Mouse (Mus musculus): ENCODE measurements around the gene Hcn2.
"Not testable (repeated sequence)": the region's sequence is repeated elsewhere in the genome, so short reads cannot be mapped to it uniquely, and the experiment has no call there.

Hcn2 gene

DNA sequence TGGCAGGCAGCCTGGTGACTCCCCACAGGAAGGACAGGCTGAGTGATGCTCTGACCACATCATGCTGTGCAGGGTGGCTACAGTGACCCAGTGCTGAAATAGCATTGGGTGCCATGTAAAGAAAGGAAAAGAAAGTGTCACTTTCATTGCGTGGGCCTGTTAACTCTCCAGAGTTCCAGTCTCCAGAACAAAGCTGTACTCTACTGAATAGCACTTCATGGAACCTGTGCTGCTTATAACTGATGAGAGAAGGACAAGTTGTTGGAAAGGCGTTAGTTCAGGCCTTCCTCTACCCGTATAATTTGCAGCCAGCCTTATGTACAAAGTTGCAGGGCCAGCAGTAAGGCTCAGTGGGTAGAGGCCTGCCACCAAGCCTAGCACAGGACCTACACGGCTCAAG lies 27.7 kb upstream of the Hcn2 start, which contains the start of gene Gzmm:
Gene Gzmm (plus strand): TSS at position 301 of the 400 bp plus-strand sequence.
- no peak for DNase-seq

DNA sequence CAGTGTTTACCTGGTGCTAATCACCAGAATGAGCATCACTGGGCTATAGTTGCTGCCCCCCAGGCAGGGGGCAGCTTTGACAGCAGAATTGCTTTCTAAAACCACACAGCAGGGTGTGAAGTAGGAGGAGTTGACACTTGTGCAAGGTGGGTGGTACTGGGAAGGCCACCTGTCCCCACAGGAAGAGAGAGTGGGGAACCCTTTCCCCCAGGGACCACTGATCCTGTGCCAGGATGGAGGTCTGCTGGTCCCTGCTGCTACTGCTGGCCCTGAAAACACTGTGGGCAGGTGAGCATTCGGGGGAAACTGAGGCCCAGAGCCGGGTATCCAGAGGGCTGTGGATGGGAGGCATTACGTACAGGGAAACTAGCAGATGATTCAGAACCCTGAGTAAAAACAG lies 27.3 kb upstream of the Hcn2 start:
- DNase-seq, result no peak

DNA sequence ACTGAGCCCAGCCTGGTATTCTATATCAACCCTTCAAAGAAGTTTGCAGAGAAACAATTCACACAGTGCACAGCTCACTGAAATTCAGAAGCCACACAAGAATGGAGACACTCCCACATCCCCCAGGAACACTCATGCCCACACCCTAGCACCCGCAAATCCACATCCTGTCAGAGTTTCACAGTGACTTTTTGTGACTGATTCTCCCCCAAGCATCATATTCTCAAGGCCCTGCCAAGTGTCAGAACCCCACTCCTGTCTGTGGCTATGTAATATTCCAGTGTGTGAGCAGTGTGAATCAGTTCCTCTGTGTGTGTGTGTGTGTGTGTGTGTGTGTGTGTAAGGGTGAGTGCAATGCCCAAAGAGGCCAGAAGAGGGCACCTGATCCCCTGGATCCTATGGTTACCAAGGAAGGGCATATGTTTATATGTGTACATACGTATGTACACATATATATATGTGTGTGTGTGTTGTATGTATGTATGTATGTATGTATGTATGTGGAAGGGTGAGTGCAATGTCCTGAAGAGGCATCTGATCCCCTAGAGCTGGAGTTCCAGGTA lies 24.4 kb upstream of the Hcn2 start:
- DNase-seq, result no peak

DNA sequence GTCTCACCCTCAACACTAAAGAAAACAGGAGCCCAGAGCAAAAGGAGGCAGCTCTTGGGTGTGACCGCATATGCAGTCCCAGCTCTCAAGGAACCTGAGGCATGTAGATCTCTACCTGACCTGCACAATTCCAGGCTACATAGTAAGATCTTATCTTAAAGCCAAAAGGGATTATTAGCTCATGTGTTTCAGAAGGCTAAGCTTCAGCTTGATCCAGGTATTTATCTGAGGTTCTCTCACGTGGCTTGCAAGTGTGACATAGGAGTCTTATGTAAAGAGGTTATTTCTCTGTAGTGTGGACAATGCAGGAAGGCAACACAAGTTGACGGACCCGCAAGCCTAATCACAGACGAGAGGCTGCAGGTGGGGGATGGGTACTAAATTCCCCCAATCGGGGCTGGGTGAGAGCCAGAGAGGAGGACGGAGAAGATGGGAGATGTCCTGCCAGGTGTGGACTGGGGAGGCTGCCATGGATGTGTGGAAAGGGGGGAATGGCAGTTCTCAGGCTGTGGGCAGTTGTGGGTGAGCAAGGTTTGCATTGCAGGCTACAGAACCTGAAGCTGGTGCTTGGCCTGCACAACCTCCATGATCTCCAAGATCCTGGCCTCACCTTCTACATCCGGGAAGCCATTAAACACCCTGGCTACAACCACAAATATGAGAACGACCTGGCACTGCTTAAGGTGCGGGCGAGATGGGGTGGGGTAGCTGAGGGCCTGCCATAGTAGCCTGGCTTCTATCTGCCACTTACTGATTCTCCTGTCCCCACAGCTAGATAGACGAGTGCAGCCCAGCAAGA lies 22.7 kb upstream of the Hcn2 start:
- DNase-seq, result no peak

DNA sequence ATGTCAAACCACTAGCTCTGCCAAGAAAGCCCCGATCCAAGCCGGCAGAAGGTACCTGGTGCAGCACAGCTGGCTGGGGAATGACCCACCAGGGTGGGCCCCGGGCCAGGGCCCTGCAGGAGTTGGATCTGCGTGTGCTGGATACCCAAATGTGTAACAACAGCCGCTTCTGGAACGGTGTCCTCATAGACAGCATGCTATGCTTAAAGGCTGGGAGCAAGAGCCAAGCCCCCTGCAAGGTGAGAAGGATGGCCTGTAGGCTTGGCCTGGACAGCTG lies 22.1 kb upstream of the Hcn2 start:
- DNase-seq, result no peak

DNA sequence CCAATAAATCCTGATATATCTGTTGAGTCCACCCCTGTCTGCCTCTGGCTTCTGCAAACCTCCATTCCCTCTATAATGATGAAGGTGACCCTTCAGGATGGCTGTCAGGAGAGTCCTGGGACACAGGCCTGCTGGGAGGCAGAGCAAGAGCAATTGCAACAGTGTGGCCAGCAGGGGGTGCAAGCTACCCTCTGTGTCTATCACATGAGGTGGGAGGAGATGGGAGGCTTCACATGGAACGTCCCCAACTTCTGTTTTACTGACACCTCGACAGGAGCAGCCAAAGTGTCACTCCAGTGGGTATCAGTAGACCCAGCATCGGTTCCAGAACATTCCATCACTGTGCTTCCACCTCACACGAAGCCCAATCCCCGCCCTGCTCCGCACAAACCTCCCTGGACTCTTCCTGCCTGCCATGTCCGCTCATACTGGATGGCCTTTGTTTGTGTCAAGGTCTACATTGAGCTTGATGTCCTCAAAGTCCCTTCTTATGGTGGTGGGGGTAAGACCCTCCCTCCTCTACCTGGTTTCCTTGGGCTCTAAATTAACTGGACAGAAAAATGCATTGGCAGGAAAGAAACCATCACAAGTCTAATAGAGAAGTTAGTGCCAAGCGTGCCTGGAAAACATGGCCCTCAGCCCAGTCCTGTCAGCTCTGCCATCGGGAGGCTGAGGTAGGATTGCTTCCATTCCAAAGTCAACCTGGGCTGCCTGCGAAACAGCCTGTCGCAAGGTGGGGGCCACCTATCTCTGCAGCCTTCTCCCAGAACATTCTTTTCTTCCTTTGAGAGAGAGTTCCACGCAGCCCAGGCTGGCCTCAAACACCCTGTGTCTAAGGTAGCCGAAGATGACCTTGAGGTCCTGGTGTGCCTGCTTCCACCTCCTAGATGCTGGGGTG lies 21.0 kb upstream of the Hcn2 start:
- peak; percentile 80 for DNase-seq

DNA sequence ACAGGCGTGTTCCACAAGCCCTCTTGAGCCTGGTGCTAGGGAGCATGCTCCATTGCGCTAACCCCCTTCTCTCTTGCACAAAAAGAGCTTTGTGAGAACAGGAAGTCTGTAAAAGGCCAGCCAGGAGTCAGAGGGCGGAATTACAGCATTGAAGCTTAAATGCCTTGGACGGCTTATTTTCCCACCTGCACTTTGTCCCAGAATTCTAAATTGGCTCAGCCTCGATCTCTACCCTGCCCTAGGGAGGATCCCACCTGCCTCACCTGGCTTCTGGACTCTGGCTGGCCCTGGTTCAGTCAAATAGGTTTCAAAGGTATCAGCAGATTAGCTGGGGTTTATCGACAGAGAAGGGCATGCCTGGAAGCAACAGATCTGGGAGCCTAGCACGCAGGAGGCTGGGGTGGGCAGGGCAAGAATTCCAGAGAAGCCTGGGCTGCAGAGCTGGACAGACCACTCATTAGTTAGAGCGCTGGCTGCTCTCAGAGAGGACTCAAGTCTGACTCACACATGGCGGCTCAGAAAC lies 20.2 kb upstream of the Hcn2 start:
- no peak for DNase-seq

DNA sequence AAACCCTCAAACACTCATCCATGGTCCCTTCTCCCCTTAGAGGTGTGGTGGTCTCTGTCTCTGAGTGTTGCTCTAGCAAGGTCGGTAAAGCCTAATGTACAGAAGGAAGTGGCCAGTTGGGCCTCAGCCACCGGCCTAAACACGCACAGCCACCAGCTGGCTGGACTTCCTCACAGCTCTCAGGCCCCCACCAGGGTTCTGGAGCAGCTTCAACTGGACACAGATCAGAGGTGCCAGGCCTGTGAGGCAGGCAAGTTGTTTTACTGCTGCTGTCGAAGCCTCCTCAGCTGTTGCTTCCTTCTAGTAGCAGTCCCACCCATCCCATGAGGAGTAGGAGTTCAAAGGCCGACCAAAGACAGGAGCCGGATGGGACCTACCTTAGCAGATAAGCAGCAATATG lies 18.5 kb upstream of the Hcn2 start:
- no peak for DNase-seq

DNA sequence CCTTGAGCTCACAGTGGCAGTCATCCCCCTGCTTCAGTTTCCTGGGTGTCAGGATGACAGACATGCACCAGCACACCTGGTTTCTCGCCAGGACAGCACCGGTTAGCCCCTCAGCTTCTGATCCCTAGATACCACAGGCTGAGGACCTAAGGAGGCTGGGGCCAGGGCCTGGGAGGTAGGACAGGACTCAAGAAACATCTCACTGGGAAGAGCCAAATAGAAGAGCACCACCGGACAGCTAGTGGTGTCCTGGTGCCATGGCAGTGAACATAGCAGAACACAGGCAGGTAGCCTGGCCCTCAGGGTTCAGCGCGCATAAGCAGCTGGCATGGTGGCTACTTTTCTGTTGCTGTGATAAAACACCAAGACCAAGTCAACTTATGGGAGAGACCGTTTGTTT lies 18.0 kb upstream of the Hcn2 start:
- no peak for DNase-seq

DNA sequence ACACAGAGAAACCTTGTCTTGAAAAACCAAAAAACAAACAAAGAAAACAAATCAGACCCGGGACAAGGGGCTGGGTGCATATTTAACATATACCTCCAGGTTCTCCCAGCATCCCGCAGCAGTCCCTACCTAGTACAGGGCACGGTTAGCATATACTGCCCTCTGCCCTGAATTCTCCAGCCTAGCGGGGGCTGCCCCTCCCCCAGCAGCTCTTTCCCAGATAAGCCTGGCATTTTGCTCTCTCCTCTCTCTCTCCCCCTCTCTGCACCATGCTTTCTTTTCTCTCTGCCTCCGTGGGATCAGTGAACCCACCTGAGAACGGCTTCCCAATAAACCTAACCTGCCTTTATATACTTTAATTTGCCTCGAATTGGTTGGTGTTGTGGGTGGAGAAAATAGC lies 15.8 kb upstream of the Hcn2 start:
- DNase-seq, result no peak

DNA sequence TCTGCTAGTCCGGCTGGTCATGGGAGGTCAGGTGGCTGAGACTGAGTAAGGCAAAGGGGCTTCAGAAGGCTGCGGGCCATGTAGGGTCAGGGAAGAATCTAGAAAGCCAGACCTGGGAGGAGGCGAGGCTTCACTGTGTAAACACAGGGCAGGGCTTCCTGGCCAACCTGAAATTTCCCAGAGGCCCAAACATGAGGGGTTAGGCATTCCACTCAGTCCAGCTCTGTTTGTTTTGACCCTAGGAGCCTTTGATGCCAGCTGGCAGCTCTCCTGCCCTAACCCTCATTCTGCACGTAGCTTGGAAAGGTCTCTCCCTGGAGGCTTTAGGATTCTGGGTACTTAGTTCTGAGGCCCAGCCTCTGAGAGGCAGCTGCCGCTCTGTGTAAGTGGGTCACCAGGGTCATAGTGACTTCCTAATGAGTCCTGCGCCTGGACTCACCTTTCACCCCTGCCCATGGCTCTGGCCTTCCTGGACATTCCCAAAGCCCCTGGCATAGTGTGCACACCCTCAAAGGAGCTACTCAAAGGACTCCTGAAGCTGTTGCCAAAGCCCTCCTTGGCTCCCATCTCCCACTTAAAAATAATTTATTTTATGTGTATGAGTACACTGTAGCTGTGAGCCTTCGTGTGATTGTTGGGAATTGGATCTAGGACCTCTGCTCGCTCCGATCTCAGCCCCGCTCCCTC lies 14.8 kb upstream of the Hcn2 start:
- peak; percentile 36 for DNase-seq

DNA sequence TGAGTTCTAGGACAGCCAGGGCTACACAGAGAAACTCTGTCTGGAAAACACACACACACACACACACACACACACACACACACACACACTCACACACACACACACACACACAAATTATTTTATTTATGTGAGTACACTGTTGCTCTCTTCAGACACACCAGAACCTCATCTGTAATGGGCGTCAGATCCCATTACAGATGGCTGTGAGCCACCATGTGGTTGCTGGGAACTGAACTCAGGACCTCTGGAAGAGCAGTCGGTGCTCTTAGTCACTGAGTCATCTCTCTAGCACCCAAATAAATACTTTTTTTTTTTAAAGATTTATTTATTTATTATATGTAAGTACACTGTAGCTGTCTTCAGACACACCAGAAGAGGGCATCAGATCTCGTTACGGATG lies 13.5 kb upstream of the Hcn2 start:
- not testable (repeated sequence) for DNase-seq

DNA sequence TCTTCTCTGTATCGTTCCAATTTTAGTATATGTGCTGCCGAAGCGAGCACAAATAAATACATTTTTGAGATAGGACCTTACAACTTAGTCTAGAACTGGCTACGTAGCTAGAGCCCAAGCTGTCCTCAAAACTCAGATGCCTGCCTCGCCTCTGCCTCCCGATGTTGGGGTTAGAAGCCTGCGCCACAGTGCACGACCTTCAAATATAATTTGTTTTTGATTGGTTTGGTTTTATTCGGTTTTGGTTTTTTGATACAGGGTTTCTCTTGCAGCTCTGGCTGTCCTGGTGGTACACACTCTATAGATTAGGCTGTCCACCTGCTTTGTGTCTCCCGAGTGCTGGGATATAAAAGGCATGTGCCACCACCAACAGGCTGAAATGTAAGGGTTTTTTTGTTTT lies 12.9 kb upstream of the Hcn2 start:
- no peak for DNase-seq

DNA sequence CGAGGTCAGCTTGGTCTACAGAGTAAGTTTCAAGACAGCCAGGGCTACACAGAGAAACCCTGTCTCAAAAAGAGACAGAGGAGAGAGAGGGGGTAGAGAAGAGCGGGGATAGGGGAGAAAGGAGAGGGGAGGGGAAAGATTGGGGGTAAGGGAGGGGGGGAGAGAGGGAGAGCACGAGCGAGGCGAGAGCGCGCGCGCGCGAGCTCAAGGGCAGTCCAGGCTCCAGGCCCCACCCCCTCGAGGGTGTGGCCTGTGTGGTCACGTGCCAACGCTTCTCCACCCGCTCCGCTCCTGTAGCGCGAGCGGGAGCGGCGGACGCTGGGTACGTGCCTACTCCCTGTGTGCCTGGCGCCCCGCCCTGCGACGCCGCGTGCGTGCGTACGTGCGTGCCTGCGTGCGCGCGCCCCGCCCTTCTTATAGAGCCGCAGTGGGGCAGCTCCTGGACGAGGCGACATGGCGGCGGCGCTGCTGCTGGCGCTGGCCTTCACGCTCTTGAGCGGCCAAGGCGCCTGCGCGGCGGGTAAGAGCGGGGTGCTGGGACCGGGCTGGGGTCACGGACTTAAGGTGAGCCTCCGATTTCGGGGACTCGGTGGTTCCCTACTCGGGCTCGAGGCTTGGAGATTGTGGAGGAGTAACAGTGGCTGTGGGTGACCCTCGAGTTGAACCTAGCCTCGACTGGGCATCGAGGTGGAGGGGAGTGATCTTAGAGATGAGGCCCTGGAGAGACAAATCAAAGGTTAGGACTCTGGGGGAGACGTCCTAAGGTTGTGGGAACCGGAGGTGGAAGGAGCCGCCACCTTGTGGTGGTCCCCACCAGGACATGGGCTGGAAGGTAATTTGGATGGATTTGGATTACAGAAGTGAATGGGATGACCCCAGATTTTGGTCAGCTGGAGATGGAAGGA lies 12.1 kb upstream of the Hcn2 start, which contains the start of gene Bsg:
Gene Bsg (plus strand): TSS at position 427 of the 905 bp plus-strand sequence.
- peak; percentile 100 for DNase-seq

DNA sequence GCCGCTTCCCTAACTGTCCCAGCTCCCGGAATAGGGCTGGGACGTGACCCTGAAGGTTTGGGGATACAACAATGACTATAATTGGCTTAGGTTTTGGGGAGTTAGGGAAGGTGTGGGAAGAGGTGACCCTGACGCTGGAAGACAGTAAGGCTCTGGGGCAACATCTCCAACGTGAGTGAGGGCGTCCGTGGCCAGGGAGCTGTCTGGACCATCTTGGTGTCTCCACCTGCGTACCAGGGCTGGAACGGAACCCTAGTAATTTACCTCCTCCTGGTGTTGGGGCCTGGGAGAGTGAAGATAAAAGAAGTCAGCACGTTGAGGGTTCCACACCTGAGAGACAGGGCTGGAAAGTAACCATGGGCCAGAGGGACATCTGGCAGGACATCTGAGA lies 11.5 kb upstream of the Hcn2 start:
- no peak for DNase-seq

DNA sequence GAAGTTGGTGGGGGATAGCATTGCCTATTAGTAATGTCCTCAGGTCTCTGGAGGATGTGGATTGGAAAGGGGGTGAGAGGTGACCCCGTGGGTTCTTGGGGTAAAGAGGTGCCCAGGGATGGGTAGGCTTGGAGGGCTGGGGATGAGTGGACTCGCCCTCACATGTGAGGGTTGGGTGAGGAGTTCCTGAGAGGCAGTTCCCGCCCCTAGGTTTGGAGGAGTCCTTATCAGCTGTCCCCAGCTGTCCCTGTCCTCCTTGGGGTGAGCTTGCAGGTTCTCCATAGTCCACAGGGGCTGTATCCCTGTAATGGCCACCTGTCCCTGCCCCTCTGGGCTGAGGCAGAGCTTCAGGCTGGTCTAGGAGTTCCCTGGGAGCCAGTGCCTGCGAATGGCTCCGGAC lies 10.5 kb upstream of the Hcn2 start:
- DNase-seq, result no peak

DNA sequence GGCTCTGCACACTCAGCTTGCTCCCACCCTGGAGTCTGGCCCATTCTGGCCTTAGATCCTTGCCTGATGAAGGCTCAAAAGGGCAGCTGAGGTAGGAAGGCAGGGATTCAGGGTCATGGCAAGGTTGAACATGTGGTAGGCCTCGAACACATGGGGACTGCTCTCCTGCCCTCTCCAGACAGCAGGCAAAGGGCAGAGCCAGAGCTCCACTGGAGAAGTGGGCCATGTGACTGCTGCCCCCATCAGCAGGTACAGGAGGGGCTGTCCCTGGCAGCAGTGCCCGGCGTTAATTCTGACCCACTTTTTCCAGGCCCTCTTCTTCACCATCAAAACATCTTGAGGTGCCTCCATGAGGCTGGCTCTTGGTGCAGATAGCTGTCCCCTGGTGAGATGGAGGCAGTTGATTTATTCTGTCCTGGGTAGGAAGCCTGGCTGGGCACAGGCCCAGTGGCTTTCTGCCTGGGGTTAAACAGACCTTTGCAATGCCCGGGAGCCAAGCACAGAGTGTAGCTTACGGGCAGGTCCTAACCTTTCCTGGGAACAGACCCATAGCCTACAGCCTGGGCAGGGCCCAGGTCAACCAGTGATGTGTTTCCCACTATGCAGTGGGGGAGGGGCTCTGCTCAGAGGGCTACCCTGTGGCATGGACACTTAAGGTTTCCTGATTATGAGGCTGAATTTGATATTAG lies 9.9 kb upstream of the Hcn2 start:
- DNase-seq, result no peak

DNA sequence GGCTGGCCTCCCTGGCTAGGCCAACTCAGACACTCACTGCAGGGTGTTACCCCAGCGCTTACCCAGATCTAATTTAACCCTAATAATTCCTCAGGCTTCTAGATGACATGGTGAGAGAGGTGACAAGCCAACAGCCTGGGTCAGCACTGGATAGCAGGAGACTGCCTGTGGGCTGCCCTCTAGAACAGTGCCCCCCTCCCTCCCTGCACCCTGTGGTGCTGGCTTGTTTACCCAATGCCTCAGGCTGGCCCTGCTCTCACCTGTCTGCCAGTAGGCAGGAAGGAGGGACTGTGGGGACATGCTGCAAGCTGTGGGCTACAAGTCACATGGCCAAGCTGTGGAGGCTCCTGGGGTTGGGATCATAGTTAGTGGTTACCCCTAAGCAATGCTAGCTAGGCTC lies 9.3 kb upstream of the Hcn2 start:
- no peak for DNase-seq

DNA sequence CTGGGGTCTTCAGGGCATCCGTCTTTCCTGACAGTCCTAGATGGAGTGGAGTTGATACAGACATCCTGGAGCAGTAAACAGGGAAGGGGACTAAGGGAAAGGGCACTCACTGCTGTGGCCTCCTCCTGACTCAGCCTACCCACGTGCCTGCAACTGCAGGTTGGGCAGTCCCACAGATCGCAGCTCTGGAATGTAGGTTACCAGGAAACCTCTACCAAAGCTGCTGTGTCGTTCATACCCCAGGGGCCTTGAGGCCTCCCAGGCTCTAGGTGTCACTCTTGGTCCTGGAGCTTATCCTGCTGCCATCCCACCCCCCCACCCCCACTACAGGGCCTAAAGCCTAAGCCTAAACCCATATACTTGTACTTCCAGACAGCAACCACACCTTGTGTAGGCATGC lies 8.7 kb upstream of the Hcn2 start:
- DNase-seq, result no peak

DNA sequence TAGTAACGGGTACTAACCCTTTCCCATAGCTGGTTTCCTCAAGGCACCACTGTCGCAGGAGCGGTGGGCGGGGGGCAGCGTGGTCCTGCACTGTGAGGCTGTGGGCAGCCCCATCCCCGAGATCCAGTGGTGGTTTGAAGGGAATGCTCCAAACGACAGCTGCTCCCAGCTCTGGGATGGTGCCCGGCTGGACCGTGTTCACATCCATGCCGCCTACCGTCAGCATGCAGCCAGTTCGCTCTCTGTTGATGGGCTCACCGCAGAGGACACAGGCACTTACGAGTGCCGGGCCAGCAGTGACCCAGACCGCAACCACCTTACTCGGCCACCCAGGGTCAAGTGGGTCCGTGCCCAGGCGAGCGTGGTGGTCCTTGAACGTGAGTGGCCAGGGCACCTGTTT lies 7.8 kb upstream of the Hcn2 start:
- DNase-seq, result no peak

DNA sequence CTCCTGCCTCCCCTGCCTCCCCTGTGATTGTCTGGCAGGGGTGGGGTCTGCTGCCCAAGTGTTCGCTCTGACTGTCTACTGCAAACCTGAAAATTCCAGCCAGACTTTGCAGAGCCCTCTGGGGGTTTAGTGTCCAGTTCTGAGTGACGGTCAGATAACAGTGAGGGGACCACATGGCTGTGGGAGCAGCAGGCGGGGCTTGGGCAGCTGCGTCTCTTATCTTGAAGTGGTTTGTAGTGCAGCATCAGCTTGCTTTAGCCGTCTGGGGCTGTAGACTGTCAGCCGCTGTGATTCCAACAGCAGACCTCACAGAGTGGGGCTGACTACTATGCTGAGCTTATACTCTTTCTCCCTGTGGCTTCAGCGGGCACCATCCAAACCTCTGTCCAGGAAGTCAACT lies 7.1 kb upstream of the Hcn2 start:
- DNase-seq, result no peak

Measured in embryo, embryonic 11 days (tissue).